Mouse (Mus musculus): ENCODE data around the gene Pmvk. TPM values are rescaled to one million over a fixed set of nuclear protein-coding genes. Genes with fewer than 3 reads are reported as not detected.

The Pmvk gene
- polyA plus RNA-seq, 1 experiment: 71.0 TPM

DNA sequence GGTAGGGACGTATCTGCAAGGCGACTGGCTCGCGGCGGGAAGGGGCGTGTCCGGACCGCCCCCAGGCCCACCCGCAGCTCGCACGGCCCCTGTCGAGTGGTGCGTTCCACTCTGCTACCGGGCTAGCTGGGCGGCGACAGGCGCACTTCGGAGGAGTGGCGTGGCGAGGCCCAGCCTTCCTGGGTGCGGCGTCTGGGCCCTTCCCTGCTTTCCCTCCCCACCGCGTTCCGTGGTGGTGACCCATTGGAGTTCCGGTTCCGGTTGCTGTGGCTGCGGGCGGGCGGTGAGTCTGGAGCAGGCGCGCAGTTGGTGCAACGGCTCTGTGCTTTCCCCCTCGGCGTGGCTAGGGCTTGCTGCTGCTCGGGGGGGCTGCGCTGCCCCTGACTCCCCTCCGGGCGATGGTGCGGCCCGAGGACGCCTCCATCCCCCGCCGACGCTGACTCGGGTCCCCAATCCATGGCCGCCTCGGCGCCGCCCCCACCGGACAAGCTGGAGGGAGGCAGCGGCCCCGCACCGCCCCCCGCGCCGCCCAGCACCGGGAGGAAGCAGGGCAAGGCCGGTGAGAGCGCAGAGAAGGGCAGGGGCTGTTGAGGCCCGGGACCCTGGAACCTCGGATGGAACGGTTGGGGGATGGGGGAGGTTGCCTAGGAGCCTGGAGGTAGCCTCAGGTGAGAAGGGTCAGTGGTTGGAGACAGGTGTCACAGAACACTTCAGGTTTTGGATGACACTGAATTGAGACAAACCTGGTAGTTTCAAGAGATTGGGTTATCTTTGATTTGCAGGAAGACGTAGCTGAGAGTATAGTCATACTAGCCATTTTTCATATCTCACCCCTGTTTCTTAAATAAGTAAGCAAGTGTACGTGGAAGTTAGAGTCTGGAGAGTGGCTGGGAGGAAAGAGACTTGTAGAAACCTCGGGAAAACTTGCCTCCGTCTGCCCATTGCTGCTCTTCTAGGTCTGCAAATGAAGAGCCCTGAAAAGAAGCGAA, 23.9 kb upstream of the Pmvk start, which contains the start of gene Pygo2:
Gene Pygo2 (plus strand): TSS at position 44 of the 989 bp plus-strand sequence.
- peak within 1 kb of the TSS; percentile 79 for H3K4me3 ChIP-seq (replicated peaks; ENCODE audit: insufficient read depth, low read depth, low read length)
- TF ChIP-seq CTCF (IDR thresholded peaks at IDR 0.05; ENCODE audit: borderline replicate concordance, insufficient read depth, low read depth, low read length) (no peak), POLR2A (IDR thresholded peaks at IDR 0.05; ENCODE audit: borderline replicate concordance, insufficient read depth, low read length) (peak; percentile 90)
- WGBS: 2% methylated on average over 67 of the region's 68 CpGs

GRCm38 (mm10) chr3:89432606-89433005, 21.7 kb upstream of the Pmvk start:
- no peak for TF ChIP-seq POLR2A (IDR thresholded peaks at IDR 0.05; ENCODE audit: borderline replicate concordance, insufficient read depth, low read length)
- TF ChIP-seq CTCF (IDR thresholded peaks at IDR 0.05; ENCODE audit: borderline replicate concordance, insufficient read depth, low read depth, low read length): no peak
- Histone ChIP-seq H3K27ac (ENCODE audit: insufficient read depth, low read length) (no peak overlapping the region), H3K4me1 (ENCODE audit: control insufficient read depth, insufficient read depth, low read length) (peaks cover 16% of the 10 kb centered on the region), H3K4me3 (replicated peaks; ENCODE audit: insufficient read depth, low read depth, low read length) (no peak overlapping the region), H3K27me3 (ENCODE audit: control insufficient read depth, insufficient read depth, low read length) (no peaks in the 10 kb centered on the region)
- 78% methylated on average over 8 of the region's 8 CpGs for WGBS
- DNase-seq: no peak

More for the DNA sequence above, 23.9 kb upstream of the Pmvk start, which contains the start of gene Pygo2:
- Histone ChIP-seq H3K27me3 (ENCODE audit: control insufficient read depth, insufficient read depth, low read length) (no peaks in the 10 kb centered on the region), H3K27ac (ENCODE audit: insufficient read depth, low read length) (peak within 1 kb of the TSS; percentile 80), H3K4me1 (ENCODE audit: control insufficient read depth, insufficient read depth, low read length) (peaks cover 13% of the 10 kb centered on the region)
- DNase-seq: peak; percentile 91 to 95

DNA sequence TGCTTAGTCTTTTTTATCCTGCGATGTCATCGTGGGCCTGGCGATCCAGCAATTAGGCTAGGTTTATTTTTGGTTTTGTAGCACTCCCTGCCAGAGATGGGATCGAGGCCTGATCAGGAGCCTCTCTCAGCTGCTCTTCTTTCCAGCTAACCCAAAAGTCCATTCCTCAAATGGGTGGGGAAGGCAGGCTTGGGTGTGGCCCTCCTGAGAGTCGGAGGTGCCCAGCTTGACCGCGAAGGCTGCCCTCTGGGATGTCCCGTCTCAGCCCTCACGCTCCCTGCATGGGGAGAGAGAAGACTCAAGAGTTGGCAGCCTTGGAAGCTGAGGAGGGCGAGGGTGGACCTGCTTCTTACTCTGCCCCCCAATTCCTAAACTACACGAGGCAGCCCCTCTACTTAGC, 19.8 kb upstream of the Pmvk start:
- WGBS: 74% methylated on average over 11 of the region's 11 CpGs
- Histone ChIP-seq H3K4me3 (replicated peaks; ENCODE audit: insufficient read depth, low read depth, low read length) (no peak overlapping the region), H3K27ac (ENCODE audit: insufficient read depth, low read length) (no peak overlapping the region), H3K27me3 (ENCODE audit: control insufficient read depth, insufficient read depth, low read length) (no peaks in the 10 kb centered on the region), H3K4me1 (ENCODE audit: control insufficient read depth, insufficient read depth, low read length) (peaks cover 16% of the 10 kb centered on the region)
- DNase-seq: no peak
- TF ChIP-seq POLR2A (IDR thresholded peaks at IDR 0.05; ENCODE audit: borderline replicate concordance, insufficient read depth, low read length) (no peak), CTCF (IDR thresholded peaks at IDR 0.05; ENCODE audit: borderline replicate concordance, insufficient read depth, low read depth, low read length) (no peak)

- peaks cover 16% of the 10 kb centered on the region for H3K4me1 ChIP-seq (ENCODE audit: control insufficient read depth, insufficient read depth, low read length)
- DNase-seq: no peak
- H3K27ac ChIP-seq (ENCODE audit: insufficient read depth, low read length): no peak overlapping the region
Measured at GRCm38 (mm10) chr3:89435041-89435440, 19.3 kb upstream of the Pmvk start.

DNA sequence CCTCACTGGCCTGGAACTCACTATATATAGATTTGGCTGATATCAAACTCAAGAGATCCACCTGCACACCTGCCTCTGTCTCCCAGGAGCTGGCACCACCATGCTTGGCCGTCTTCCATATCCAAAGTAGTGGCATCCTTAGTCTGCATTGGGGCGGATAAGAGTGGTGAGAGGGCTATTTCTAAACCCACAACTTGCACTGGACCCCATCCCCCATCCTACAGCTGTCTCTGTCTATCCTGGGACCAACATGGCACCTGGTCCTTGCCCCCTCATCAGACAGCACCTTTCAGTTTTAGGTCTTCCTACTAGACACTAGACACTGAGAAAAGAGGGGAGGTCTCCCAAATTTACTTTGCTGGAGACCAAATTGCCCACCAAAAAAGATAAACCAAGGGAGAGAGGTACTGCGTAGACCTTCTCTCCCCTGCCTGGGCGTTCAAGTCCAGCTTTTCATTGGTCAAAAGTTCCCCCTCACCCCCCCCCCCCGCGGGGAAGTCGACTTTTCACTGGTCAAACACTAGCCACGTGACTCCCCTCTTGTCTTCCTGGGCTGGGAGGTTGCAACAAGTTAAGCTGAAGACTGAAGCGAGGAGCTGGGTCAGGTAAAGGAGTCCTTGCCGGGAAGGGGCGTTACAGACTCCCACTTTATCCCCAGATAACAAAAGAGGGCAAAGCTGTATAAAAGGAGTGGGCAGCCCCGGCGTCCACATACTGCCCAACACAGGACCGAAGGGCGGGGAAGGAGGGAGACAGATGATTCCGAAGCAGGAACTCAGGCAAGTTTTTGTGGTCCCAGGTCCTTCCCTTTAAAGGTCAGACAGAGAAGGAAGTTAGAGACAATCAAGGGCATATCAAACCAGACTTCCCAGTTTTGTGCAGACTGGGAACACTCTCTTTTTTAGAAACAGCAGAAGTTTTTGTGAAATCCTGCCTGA, 17.9 kb upstream of the Pmvk start, which contains the start of gene Pbxip1:
Gene Pbxip1 (plus strand): TSS at position 531 of the 938 bp plus-strand sequence.
- peaks cover 13% of the 10 kb centered on the region for H3K4me1 ChIP-seq (ENCODE audit: control insufficient read depth, insufficient read depth, low read length)
- WGBS: 10% methylated on average over 16 of the region's 16 CpGs
- TF ChIP-seq POLR2A (IDR thresholded peaks at IDR 0.05; ENCODE audit: borderline replicate concordance, insufficient read depth, low read length) (no peak), CTCF (IDR thresholded peaks at IDR 0.05; ENCODE audit: borderline replicate concordance, insufficient read depth, low read depth, low read length) (no peak)
- no peak for DNase-seq
- no peak within 1 kb of the TSS for H3K27ac ChIP-seq (ENCODE audit: insufficient read depth, low read length)
- H3K27me3 ChIP-seq (ENCODE audit: control insufficient read depth, insufficient read depth, low read length): no peaks in the 10 kb centered on the region
- peak within 1 kb of the TSS; percentile 24 for H3K4me3 ChIP-seq (replicated peaks; ENCODE audit: insufficient read depth, low read depth, low read length)

More at GRCm38 (mm10) chr3:89435041-89435440, 19.3 kb upstream of the Pmvk start:
- TF ChIP-seq CTCF (IDR thresholded peaks at IDR 0.05; ENCODE audit: borderline replicate concordance, insufficient read depth, low read depth, low read length) (no peak), POLR2A (IDR thresholded peaks at IDR 0.05; ENCODE audit: borderline replicate concordance, insufficient read depth, low read length) (no peak)
- WGBS: 33% methylated on average over 7 of the region's 7 CpGs
- Histone ChIP-seq H3K4me3 (replicated peaks; ENCODE audit: insufficient read depth, low read depth, low read length) (no peak overlapping the region), H3K27me3 (ENCODE audit: control insufficient read depth, insufficient read depth, low read length) (no peaks in the 10 kb centered on the region)

GRCm38 (mm10) chr3:89437269-89437668, 17.1 kb upstream of the Pmvk start:
- Histone ChIP-seq H3K27me3 (ENCODE audit: control insufficient read depth, insufficient read depth, low read length) (no peaks in the 10 kb centered on the region), H3K27ac (ENCODE audit: insufficient read depth, low read length) (no peak overlapping the region), H3K4me3 (replicated peaks; ENCODE audit: insufficient read depth, low read depth, low read length) (no peak overlapping the region), H3K4me1 (ENCODE audit: control insufficient read depth, insufficient read depth, low read length) (peaks cover 8% of the 10 kb centered on the region; the same call in 1 of the 2 replicates)
- TF ChIP-seq POLR2A (IDR thresholded peaks at IDR 0.05; ENCODE audit: borderline replicate concordance, insufficient read depth, low read length): no peak
- TF ChIP-seq CTCF (IDR thresholded peaks at IDR 0.05; ENCODE audit: borderline replicate concordance, insufficient read depth, low read depth, low read length): no peak
- DNase-seq: no peak
- WGBS: 23% methylated on average over 5 of the region's 5 CpGs

DNA sequence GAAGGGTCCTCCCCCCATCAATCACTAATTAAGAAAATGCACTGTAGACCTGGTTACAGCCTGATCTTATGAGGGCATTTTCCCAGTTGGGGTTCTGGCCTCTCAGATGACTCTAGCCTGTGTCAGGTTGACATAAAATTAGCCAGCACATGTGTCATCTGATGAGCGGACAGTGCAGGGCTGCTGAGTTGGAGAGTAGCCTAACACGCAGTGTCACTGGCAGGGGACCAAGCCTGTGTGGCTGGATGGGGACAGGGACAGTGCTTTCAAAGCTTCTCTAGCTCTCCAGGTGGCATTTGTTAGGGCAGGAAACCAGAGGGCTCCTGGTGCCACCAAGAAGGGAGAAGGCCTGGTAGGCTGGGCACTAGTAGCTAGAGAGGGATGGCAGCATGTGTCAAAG, 13.7 kb upstream of the Pmvk start:
- 37% methylated on average over 2 of the region's 2 CpGs for WGBS
- Histone ChIP-seq H3K4me3 (replicated peaks; ENCODE audit: insufficient read depth, low read depth, low read length) (no peak overlapping the region), H3K27me3 (ENCODE audit: control insufficient read depth, insufficient read depth, low read length) (no peaks in the 10 kb centered on the region), H3K4me1 (ENCODE audit: control insufficient read depth, insufficient read depth, low read length) (peaks cover 3% of the 10 kb centered on the region; the same call in 1 of the 2 replicates), H3K27ac (ENCODE audit: insufficient read depth, low read length) (no peak overlapping the region)
- DNase-seq: no peak
- TF ChIP-seq POLR2A (IDR thresholded peaks at IDR 0.05; ENCODE audit: borderline replicate concordance, insufficient read depth, low read length): no peak
- no peak for TF ChIP-seq CTCF (IDR thresholded peaks at IDR 0.05; ENCODE audit: borderline replicate concordance, insufficient read depth, low read depth, low read length)
